Mouse (Mus musculus) stomach, postnatal 0 days (tissue): Measurements from ENCODE around the gene Ndufs8.

ENCODE experiments used
- CTCF ChIP-seq: IDR thresholded peaks from 2 replicates; pipeline ENCODE4 v1.5.1; 2016; ENCODE audit warnings: antibody characterized with exemption, low read depth, mild to moderate bottlenecking, moderate library complexity
- EP300 ChIP-seq: optimal IDR thresholded peaks from 2 replicates; pipeline ENCODE3; 2016; ENCODE audit warnings: antibody characterized with exemption

GRCm38 (mm10) chr19:3942315-3942714 is 29.7 kb upstream of the Ndufs8 start:
- TF ChIP-seq CTCF (no peak), EP300 (no peak)
